Mouse (Mus musculus) spleen, adult 2 months (tissue): ENCODE measurements around the gene Sowahc. TPM values are rescaled to one million over a fixed set of nuclear protein-coding genes. Genes with fewer than 3 reads are reported as not detected.

Source experiments
- DNase-seq, 2 experiments: peaks; one replicate each; pipeline versions ENCODE4 v3.0.0 to v3.0.0-alpha.2; 2012 to 2021; ENCODE audit warnings: low spot score in 2 of 2, low read depth in 1 of 2
- H3K27ac ChIP-seq: fragments of 200-500 bp; 2 replicates; pipeline ENCODE4 v1.5.1; 2012; ENCODE audit warnings: low read length, inconsistent platforms; ENCODE audit not compliant: insufficient read depth
- H3K27me3 ChIP-seq: fragments of 200-500 bp; 2 replicates; pipeline ENCODE4 v1.6.1; 2012; ENCODE audit warnings: mild to moderate bottlenecking, moderate library complexity, low read length, inconsistent platforms; ENCODE audit not compliant: control insufficient read depth, insufficient read depth
- H3K36me3 ChIP-seq: fragments of 200-500 bp; 2 replicates; pipeline ENCODE4 v1.6.1; 2012; ENCODE audit warnings: mild to moderate bottlenecking, low read length, inconsistent platforms; ENCODE audit not compliant: control insufficient read depth, insufficient read depth
- H3K4me1 ChIP-seq: fragments of 200-500 bp; 2 replicates; pipeline ENCODE4 v1.6.1; 2011; ENCODE audit warnings: inconsistent platforms; ENCODE audit not compliant: control insufficient read depth, insufficient read depth, insufficient read length
- H3K4me3 ChIP-seq: fragments of 200-500 bp; 2 replicates; pipeline ENCODE4 v1.5.1; 2011; ENCODE audit warnings: mild to moderate bottlenecking, inconsistent platforms; ENCODE audit not compliant: insufficient read depth, insufficient read length; ENCODE audit errors: extremely low read depth
- CTCF ChIP-seq: fragments of 200-500 bp; IDR thresholded peaks from 2 replicates; pipeline ENCODE4 v1.5.1; 2011; ENCODE audit warnings: mild to moderate bottlenecking, inconsistent platforms; ENCODE audit not compliant: insufficient read depth, insufficient read length, insufficient replicate concordance; ENCODE audit errors: extremely low read depth
- POLR2A ChIP-seq: fragments of 200-500 bp; IDR thresholded peaks from 2 replicates; pipeline ENCODE4 v1.6.1; 2011; ENCODE audit warnings: low read depth, low read length, inconsistent platforms
- WGBS: fragments of 180-500 bp; shearing (Covaris S2); methylation state at CpG from one replicate; pipeline ENCODE4 v1.1.7; 2018; 5-methylcytosine and 5-hydroxymethylcytosine counted together
- polyA plus RNA-seq: library from polyadenylated mRNA; depleted of rRNA; stranded (reverse); fragments of >200 nt; gene quantifications from 2 replicates; pipeline ENCODE4 v1.2.3, GENCODE M21; 2012

Sowahc gene
- polyA plus RNA-seq, 1 experiment: 2.5 TPM

GRCm38 (mm10) chr10:59235227-59235626 is 13.5 kb downstream of the Sowahc start:
- TF ChIP-seq CTCF: no peak
- no peak for TF ChIP-seq POLR2A
- WGBS: 94% methylated on average over 2 of the region's 2 CpGs
- Histone ChIP-seq H3K36me3 (no peaks in the 10 kb centered on the region), H3K27me3 (no peaks in the 10 kb centered on the region), H3K4me1 (peaks cover 6% of the 10 kb centered on the region; the same call in 1 of the 2 replicates), H3K4me3 (no peak overlapping the region), H3K27ac (no peak overlapping the region)
- DNase-seq: no peak

GRCm38 (mm10) chr10:59235847-59236246 is 14.1 kb downstream of the Sowahc start:
- DNase-seq: no peak
- TF ChIP-seq CTCF (no peak), POLR2A (no peak)
- Histone ChIP-seq H3K4me3 (no peak overlapping the region), H3K27ac (no peak overlapping the region), H3K36me3 (no peaks in the 10 kb centered on the region), H3K27me3 (no peaks in the 10 kb centered on the region), H3K4me1 (peaks cover 6% of the 10 kb centered on the region; the same call in 1 of the 2 replicates)
- WGBS: 45% methylated on average over 4 of the region's 4 CpGs

- Histone ChIP-seq H3K27me3 (no peaks in the 10 kb centered on the region), H3K36me3 (no peaks in the 10 kb centered on the region), H3K4me3 (no peak overlapping the region), H3K4me1 (peaks cover 6% of the 10 kb centered on the region; the same call in 1 of the 2 replicates), H3K27ac (peak overlapping the region; percentile 30; the same call in 1 of the 2 replicates)
- DNase-seq: no peak
- no peak for TF ChIP-seq POLR2A
- TF ChIP-seq CTCF: no peak
- 73% methylated on average over 6 of the region's 6 CpGs for WGBS
These were observed 14.7 kb downstream of the Sowahc start for GRCm38 (mm10) chr10:59236486-59236885.

GRCm38 (mm10) chr10:59237757-59238156 is 16.0 kb downstream of the Sowahc start:
- 43% methylated on average over 3 of the region's 3 CpGs for WGBS
- TF ChIP-seq POLR2A: no peak
- TF ChIP-seq CTCF: no peak
- H3K4me3 ChIP-seq: no peak overlapping the region
- DNase-seq: no peak
- no peak overlapping the region for H3K27ac ChIP-seq
- H3K36me3 ChIP-seq: no peaks in the 10 kb centered on the region
- H3K4me1 ChIP-seq: peaks cover 6% of the 10 kb centered on the region; the same call in 1 of the 2 replicates
- H3K27me3 ChIP-seq: no peaks in the 10 kb centered on the region

GRCm38 (mm10) chr10:59241141-59241541 is 19.4 kb downstream of the Sowahc start:
- TF ChIP-seq CTCF: no peak
- TF ChIP-seq POLR2A: no peak
- no peak for DNase-seq
- H3K27me3 ChIP-seq: no peaks in the 10 kb centered on the region
- WGBS: 83% methylated on average over 3 of the region's 3 CpGs
- peaks cover 5% of the 10 kb centered on the region; the same call in 1 of the 2 replicates for H3K4me1 ChIP-seq
- H3K4me3 ChIP-seq: no peak overlapping the region
- H3K27ac ChIP-seq: no peak overlapping the region
- H3K36me3 ChIP-seq: no peaks in the 10 kb centered on the region

GRCm38 (mm10) chr10:59249531-59249930 is 27.8 kb downstream of the Sowahc start:
- WGBS: 90% methylated on average over 3 of the region's 3 CpGs
- Histone ChIP-seq H3K27me3 (no peaks in the 10 kb centered on the region), H3K36me3 (no peaks in the 10 kb centered on the region), H3K4me1 (no peaks in the 10 kb centered on the region), H3K4me3 (no peak overlapping the region), H3K27ac (no peak overlapping the region)
- TF ChIP-seq POLR2A: no peak
- DNase-seq: no peak

GRCm38 (mm10) chr10:59250679-59251078 is 28.9 kb downstream of the Sowahc start:
- H3K27ac ChIP-seq: no peak overlapping the region
- H3K27me3 ChIP-seq: no peaks in the 10 kb centered on the region
- no peak for DNase-seq
- H3K4me3 ChIP-seq: no peak overlapping the region
- WGBS: 83% methylated on average over 2 of the region's 2 CpGs
- no peaks in the 10 kb centered on the region for H3K36me3 ChIP-seq
- TF ChIP-seq CTCF: no peak
- no peak for TF ChIP-seq POLR2A
- H3K4me1 ChIP-seq: no peaks in the 10 kb centered on the region
